Mouse (Mus musculus) small intestine, adult 2 months (tissue): Measurements from ENCODE around the gene Il1b.

Experiments used
- CTCF ChIP-seq: fragments of 200-500 bp; IDR thresholded peaks from 2 replicates; pipeline ENCODE4 v1.5.1; 2012; ENCODE audit warnings: low read depth, mild to moderate bottlenecking, control low read depth, inconsistent platforms, low read length, moderate library complexity, mixed read lengths; ENCODE audit not compliant: insufficient replicate concordance, insufficient read length; ENCODE audit errors: extremely low read depth
- POLR2A ChIP-seq: fragments of 200-500 bp; IDR thresholded peaks from 2 replicates; pipeline ENCODE4 v1.6.1; 2012; ENCODE audit warnings: low read depth, mild to moderate bottlenecking, control low read depth, inconsistent platforms, low read length, moderate library complexity

GRCm38 (mm10) chr2:129322117-129322635 is 48.8 kb downstream of the Il1b start:
- no peak for TF ChIP-seq POLR2A
- TF ChIP-seq CTCF = no peak
